ENCODE assay signal across 8 mouse cellular contexts in the genomic region with DNA sequence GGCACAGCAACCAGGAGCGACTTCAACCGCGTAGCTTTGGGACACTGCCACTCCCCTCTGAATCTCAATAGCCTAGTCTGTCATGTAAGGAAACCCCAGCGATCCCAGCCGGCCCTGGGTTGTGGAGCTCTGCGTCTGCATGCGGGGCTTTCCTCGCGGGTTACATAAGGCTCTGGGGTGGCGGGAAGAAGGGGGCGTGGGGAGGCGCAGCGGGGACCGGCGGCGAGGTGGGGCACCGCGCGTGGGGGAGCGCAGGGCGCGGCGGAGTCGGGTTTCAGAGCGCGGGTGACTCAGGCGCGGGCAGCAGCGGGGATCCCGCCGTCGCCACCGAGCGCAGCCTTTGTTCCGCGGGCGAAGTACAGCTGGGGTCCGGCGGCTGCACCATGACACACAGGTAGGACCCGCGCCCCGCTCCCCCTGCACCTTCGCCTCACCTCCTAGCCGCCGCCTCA. TPM values are rescaled to one million over a fixed set of nuclear protein-coding genes. Genes with fewer than 3 reads are reported as not detected.
A peak's percentile ranks its signal among the peaks of the same experiment; 100 is the strongest.
DNase-seq lines count a peak whose midpoint lies in the region; ATAC-seq and TF ChIP-seq lines count a peak whose summit lies in the region.

Gene Col15a1, plus strand, starts transcription at position 193 of the 452 bp plus-strand sequence.

- peaks cover 51% of the 10 kb centered on the region for H3K27me3 ChIP-seq in neural tube, embryonic 15.5 days (replicated peaks)

- H3K4me2 ChIP-seq in neural tube, embryonic 15.5 days: peak within 1 kb of the TSS; percentile 79

- peak within 1 kb of the TSS; percentile 38 for H3K4me3 ChIP-seq in cortical plate, adult 2 months (ENCODE audit: insufficient read depth, low read length)
- H3K4me3 ChIP-seq in neural tube, embryonic 15.5 days (replicated peaks): peak within 1 kb of the TSS; percentile 58

- H3K27ac ChIP-seq in cortical plate, adult 2 months (ENCODE audit: insufficient read depth, low read length): no peak within 1 kb of the TSS
- H3K27ac ChIP-seq in neural tube, embryonic 15.5 days (replicated peaks): no peak within 1 kb of the TSS

- no peak for TF ChIP-seq POLR2A in cortical plate, adult 2 months (IDR thresholded peaks at IDR 0.05; ENCODE audit: extremely low read depth, insufficient read depth, low read length)

- ATAC-seq in neural tube, embryonic 15.5 days (ENCODE audit: low FRiP score): peak; percentile 68
- no peak for ATAC-seq in megakaryocyte-erythroid progenitor cell, adult 5-6 weeks (replicated peaks; ENCODE audit: low FRiP score, low TSS enrichment, poor library complexity, severe bottlenecking)

- H3K4me1 ChIP-seq in cortical plate, adult 2 months (ENCODE audit: control insufficient read depth, insufficient read depth, low read length): no peaks in the 10 kb centered on the region
- peaks cover 15% of the 10 kb centered on the region for H3K4me1 ChIP-seq in neural tube, embryonic 15.5 days

- intact Hi-C loops in left cerebral cortex, postnatal 4 days (cut with DNase I): no loop called here
- intact Hi-C loops in left cerebral cortex, postnatal 25 days (cut with DNase I): no loop called here

- peak within 1 kb of the TSS; percentile 48 for H3K9ac ChIP-seq in neural tube, embryonic 15.5 days (replicated peaks)

- TF ChIP-seq CTCF in cortical plate, adult 2 months (IDR thresholded peaks at IDR 0.05; ENCODE audit: extremely low read depth, insufficient read depth, low read length): no peak

- no peak for DNase-seq in left cerebral cortex, postnatal 4 days
- no peak for DNase-seq in left cerebral cortex, postnatal 25 days (ENCODE audit: low spot score in 2 of 2)
- peak; percentile 96 for DNase-seq in heart, adult 11 months
- peak; percentile 57 to 66 for DNase-seq in kidney, postnatal 4 days
- no peak for DNase-seq in right cerebral cortex, postnatal 36 days (ENCODE audit: low spot score in 2 of 2)

- no peaks in the 10 kb centered on the region for H3K36me3 ChIP-seq in neural tube, embryonic 15.5 days

- H3K9me3 ChIP-seq in neural tube, embryonic 15.5 days (replicated peaks): no peaks in the 10 kb centered on the region

- WGBS in neural tube, embryonic 15.5 days: under 1% methylated on average over 31 of the region's 45 CpGs

RNA-seq across cellular contexts. Expression of gene Col15a1, which starts in this region (rescaled TPM):
- 10 to 100 TPM; 24.6 to 26.5 TPM for total RNA-seq in left cerebral cortex, postnatal 4 days (2021)
- total RNA-seq in left cerebral cortex, postnatal 25 days (2021): 1 to 10 TPM; 4.5 to 9.2 TPM
- polyA plus RNA-seq in cortical plate, adult 2 months (2012; rRNA removed): 11.7 and 11.8 TPM in 2 replicates
- polyA plus RNA-seq in neural tube, embryonic 15.5 days (2015; fragmentation: Nextera tagmentation; extraction: Ambion mirVana): 3.9 and 7.9 TPM in 2 replicates
- total RNA-seq in megakaryocyte-erythroid progenitor cell, adult 5-6 weeks (2014; fragmentation: Nextera tagmentation): not detected in 2 replicates
- total RNA-seq in megakaryocyte-erythroid progenitor cell, adult 5-6 weeks (2017): not detected in 2 replicates

Comparison
In these comparisons a context has a peak if more than half of its experiments do, and no peak if none do; other contexts are left out.
1. RNA of gene Col15a1 (total RNA-seq): 24.6 to 26.5 TPM in left cerebral cortex, postnatal 4 days and 4.5 to 9.2 TPM in left cerebral cortex, postnatal 25 days; not detected in megakaryocyte-erythroid progenitor cell, adult 5-6 weeks; every median in the first group is over 4 times any median in the second.
2. DNase-seq: peak in heart, adult 11 months (single experiment) and kidney, postnatal 4 days (2 of 2); none in left cerebral cortex, postnatal 4 days (single experiment), left cerebral cortex, postnatal 25 days (0 of 2) and right cerebral cortex, postnatal 36 days (0 of 2).